Mouse (Mus musculus) splenic B cell, adult 2 months (primary cell): Measurements from ENCODE around the gene Tmprss11a.

ENCODE experiments used
- DNase-seq: peaks from one replicate; pipeline ENCODE4 v3.0.0-alpha.2; 2011; ENCODE audit warnings: low read depth, low spot score
- H3K27me3 ChIP-seq: 2 replicates; pipeline ENCODE4 v1.6.1; 2012; ENCODE audit warnings: mild to moderate bottlenecking, low read length, moderate library complexity, mixed read lengths; ENCODE audit not compliant: control insufficient read depth, poor library complexity, insufficient read depth, severe bottlenecking
- H3K36me3 ChIP-seq: 2 replicates; pipeline ENCODE4 v1.6.1; 2012; ENCODE audit warnings: mild to moderate bottlenecking, low read length, moderate library complexity, mixed read lengths; ENCODE audit not compliant: control insufficient read depth, poor library complexity, insufficient read depth, severe bottlenecking

Tmprss11a gene

DNA sequence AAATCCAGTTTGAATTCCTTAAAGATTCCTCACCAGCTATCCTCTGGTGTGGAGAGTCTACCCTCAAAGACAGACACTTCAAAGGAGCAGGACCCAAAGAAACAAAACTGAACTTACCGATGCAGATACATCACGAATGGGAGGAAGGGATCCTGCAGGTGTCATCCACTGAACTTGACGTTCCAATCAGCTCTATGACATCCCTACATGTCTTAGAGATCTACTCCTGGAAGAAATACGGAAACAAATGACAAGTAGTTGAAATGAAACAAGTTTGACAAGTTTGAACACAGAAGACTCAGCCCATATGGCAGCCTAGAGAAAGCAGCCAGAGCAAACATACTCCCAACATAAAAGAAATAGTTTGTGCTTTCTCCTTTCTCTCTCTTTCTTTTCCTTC lies at the start of gene Tmprss11a:
Gene Tmprss11a, minus strand, starts transcription at position 101 of the 400 bp plus-strand sequence.
- Histone ChIP-seq H3K36me3 (no peaks in the 10 kb centered on the region), H3K27me3 (no peaks in the 10 kb centered on the region)
- no peak for DNase-seq

DNA sequence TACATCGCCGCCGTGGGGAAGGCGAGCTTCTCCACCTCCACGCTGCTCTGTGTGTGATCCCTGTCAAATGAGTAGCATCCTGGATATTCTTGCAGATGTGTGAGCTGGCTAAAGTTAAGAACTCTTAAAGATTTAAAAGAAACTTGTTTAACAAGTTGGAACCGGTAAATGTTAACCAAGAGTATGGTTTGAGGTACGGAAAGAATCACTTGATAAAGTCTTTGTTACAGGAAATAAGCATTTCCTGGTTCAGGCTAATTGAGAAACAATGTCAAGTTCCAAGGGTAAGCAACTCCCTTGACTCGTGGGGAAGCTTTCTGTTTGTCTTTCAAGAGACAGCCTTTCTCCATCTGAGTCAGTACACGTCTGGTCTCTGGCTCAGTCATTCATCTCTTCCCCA lies 49.7 kb upstream of the Tmprss11a start, which contains the start of gene Tmprss11g:
Gene Tmprss11g, minus strand, starts transcription at position 101 of the 400 bp plus-strand sequence.
- no peak for DNase-seq
- H3K27me3 ChIP-seq, result no peaks in the 10 kb centered on the region
- no peaks in the 10 kb centered on the region for H3K36me3 ChIP-seq

DNA sequence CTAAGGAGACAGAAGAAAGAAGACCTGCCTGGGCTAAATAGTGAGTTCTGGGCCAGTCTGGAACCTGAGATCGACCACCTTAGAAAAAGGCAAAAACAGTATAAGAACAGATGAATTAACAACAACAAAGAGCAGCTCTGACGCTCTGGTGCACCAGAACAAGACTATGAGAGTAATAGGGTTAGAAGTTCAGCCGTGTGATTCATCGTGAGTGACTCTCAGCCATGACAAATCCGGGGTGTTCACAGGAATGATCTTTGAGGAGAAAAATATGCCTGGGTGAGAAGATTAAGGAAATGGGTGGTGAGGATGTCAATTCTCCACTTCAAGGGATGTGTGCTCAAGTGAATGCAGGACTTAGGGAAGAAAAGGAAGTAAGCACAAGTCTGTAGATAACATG lies 42.7 kb upstream of the Tmprss11a start:
- no peak for DNase-seq
- Histone ChIP-seq H3K36me3 (no peaks in the 10 kb centered on the region), H3K27me3 (no peaks in the 10 kb centered on the region)

DNA sequence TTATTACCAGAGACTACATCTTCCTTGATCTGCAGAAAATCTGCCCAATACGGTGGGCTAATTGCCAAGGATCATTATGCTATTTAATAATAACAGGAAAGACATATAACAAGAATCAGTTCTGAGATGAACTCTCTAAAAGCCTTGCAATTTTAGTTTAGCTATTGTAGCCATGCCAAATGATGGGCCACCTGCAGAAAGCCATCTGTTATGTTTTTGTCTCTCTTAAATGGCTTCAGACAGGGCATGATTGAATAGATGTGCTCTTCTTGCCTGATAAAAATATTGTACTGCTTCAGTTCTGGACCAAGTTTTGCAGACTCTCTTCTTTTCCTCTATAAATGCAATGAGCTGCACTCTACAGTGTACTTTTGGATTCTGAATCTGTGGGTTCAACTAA lies 24.7 kb upstream of the Tmprss11a start:
- Histone ChIP-seq H3K27me3 (no peaks in the 10 kb centered on the region), H3K36me3 (no peaks in the 10 kb centered on the region)
- DNase-seq, result no peak

DNA sequence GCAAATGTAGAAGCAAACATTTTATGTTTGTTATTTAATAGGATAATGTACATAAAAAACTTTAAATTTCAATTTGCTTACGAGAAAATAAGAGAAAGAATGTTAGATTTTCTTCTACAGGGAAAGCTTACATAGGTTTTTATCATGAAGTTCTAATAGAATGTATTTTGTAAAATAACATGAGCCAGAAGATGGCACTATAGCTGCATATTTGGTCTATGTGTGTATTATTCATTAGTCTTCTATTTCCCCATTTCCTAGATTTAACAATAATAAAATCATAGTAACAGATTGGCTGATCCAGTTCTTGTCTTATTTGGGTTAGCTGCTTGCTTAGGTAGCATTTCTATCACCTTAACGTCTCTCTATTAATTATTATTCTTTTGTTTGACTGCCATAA lies 13.8 kb upstream of the Tmprss11a start:
- no peaks in the 10 kb centered on the region for H3K36me3 ChIP-seq
- no peaks in the 10 kb centered on the region for H3K27me3 ChIP-seq
- DNase-seq, result no peak

DNA sequence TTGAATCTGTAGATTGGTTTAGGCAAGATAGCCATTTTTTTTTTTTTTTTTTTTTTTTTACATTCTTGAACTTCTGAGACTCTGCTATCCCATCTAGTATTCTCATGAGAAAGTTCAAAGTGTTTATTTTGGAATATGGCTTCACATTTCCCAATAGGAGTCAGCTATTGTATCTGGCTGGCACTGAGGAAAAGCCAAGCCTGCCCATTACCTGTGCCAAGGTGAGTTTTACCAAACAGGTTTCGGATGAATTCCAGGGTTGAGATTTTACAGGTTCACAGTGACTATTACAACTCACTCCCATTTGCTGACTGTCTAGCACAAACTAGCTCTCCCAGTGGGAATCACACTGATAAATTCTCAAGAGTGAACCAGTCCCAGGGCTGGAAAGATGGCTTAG lies 13.2 kb upstream of the Tmprss11a start:
- no peaks in the 10 kb centered on the region for H3K27me3 ChIP-seq
- no peak for DNase-seq

DNA sequence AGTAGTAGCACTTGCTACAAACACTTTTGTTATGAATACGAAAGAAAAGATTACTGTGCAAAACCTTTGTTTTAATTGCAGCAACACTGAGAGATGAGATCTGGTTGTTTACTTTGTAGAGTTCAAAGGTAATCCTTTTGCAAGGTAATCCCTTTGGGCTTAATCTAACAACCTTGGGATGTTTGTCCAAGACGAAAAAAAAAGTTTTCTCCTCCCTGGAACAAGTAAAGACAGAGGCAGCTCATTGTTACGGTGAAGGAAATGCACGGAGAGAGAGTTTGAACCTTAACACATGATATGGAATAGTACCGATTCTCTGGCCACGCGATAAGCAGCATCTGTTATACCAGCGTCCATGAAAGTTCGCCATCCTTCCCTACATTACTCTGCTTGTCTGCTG lies 5.1 kb upstream of the Tmprss11a start:
- Histone ChIP-seq H3K36me3 (no peaks in the 10 kb centered on the region), H3K27me3 (no peaks in the 10 kb centered on the region)
- no peak for DNase-seq

More for the DNA sequence above, 13.2 kb upstream of the Tmprss11a start:
- no peaks in the 10 kb centered on the region for H3K36me3 ChIP-seq

DNA sequence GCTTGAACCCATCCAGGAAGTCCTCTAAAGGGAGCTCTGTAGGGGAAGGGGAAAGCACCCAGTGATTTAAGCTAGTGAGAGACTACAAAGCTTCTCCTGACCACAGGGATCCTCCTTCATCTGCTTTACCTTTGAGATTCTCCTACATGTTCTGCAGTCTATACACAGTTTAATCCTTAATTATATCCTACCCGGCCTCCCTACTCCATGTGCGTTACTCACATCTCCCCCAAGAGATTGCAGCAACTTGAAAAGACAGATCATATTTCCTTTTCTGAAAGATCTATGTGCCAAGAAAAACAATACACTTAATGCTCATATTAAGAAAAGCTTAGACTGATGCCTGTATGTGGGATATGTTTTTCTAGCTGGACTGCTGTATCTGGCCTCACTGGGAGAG lies 29.5 kb downstream of the Tmprss11a start:
- H3K36me3 ChIP-seq, result no peaks in the 10 kb centered on the region
- no peaks in the 10 kb centered on the region for H3K27me3 ChIP-seq
- DNase-seq, result no peak

DNA sequence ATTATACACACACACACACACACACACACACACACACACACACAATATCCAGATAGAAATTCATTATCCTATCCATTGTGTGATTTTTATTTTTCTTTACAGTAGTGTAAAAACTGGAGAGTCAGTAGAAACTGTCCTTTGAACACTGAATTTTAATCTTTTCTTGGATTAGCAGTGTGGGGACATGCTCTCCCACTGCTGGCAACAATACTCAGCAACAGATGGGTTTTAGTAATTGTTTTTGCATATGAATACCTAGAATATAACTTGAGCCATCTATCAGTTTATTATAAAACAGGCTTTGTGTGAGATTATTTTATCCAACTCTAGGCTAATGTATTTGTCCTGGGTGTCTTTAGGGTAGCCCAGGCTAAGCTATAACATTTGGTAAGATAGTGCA lies 30.2 kb downstream of the Tmprss11a start:
- H3K27me3 ChIP-seq, result no peaks in the 10 kb centered on the region
- DNase-seq, result no peak
- no peaks in the 10 kb centered on the region for H3K36me3 ChIP-seq

DNA sequence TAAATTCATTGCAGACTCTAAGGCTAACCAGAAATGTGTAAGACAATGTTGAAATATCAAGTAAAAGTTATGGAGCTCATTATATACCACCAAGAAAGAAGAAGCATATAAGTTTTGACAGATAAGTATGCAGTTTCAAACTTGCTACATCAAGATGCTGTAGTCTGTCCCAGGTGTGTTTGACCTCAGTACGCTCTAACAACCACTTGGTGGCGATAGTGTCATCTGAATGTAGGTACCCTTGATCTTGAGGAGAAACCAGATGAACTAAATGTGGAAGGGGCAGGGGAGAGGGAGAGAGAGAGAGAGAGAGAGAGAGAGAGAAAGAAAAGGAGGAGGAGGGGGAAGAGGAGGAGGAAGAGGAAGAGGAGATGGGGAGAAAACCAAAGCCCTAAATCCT lies 36.1 kb downstream of the Tmprss11a start:
- Histone ChIP-seq H3K36me3 (no peaks in the 10 kb centered on the region), H3K27me3 (no peaks in the 10 kb centered on the region)
- DNase-seq, result no peak

DNA sequence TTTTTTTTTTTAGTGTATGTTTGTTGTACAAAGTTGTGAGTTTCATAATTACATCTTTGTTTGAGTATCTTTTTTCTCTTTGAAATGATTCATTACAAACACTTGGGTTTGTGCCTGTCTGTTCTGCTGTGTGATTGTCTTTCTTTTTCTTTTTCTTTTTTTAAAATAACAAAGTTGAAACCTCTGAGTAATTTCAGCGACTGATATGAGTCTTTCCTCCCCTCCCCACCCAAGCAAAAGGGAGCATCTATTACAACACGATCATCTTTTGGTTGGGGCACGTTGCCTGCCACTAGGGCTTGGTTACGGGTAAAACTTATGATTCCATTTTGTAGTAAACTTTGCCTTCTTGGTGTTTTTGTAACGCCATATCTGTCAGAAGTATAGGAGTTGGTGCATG lies 37.7 kb downstream of the Tmprss11a start:
- no peaks in the 10 kb centered on the region for H3K36me3 ChIP-seq
- DNase-seq, result no peak
- H3K27me3 ChIP-seq, result no peaks in the 10 kb centered on the region

DNA sequence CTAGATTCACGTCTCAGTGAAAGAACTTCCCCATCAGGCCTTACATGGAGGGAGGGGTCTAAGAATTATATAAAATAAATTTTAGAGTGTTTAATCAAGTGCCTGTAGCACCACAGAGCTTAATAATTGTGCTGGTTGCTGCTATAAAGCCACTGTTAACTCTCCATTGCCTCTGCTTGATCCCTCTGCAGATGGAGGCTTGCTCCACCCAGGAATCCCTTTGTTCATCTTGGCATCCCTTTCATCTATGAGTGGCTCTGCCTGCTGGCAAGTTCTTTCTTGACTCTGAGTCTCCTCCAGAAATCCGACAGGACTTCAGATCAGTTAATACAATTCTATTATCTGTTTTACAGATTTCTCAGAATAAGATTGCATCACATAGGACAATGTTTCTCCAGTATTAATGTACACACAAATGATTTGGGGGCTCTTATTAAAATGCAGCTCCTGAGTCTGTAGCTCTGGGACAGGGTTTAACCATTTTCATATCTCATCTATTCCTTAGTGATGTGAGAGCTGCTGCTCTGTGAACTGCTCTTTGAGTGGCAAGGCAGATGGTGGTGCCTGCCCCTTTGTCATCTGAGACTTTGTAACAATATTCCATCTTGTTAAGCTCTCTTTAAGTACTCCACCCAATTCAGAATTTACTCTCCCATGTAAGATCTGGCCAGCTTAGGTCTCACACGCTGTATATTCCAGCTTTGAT lies 47.3 kb downstream of the Tmprss11a start:
- DNase-seq, result no peak
- no peaks in the 10 kb centered on the region for H3K27me3 ChIP-seq
- H3K36me3 ChIP-seq, result no peaks in the 10 kb centered on the region

DNA sequence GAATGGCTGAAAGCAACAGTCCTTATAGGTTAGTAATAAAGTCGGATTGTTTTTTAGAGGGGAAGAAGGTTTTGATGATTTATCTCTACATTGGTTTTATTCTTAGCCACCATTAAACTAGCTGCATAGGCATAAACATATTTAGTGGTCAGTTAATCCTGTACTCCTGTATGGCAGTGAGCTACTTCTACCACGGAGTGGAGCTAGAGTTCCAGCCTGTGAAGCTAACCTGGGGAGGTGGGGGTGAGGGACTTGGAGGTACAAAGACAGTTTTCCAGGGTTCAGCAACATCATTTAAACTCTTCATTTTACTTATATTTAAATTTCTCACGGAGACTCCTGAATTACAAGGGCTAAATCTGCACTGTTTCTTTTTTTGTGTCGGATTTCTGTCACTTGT lies 49.3 kb downstream of the Tmprss11a start:
- no peaks in the 10 kb centered on the region for H3K36me3 ChIP-seq
- no peak for DNase-seq
- no peaks in the 10 kb centered on the region for H3K27me3 ChIP-seq

DNA sequence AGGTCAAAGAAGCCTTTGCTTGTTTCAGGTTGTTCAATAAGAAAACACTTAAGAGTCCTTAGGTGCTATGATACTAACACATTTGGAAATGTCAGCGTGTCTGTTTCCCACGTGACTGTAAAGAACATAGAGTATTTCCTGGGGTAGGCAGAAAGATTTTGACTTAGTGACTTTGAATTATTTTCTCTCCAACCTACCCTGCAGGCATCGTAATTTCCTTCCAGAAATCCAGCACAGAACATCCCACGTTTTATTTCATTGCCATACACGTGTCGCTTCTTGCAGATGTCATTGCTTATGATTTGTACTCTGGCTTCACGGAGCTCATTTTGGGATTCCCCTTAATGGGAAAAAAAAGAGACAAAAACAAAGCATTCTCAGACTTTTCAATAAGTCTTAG lies 54.5 kb downstream of the Tmprss11a start:
- H3K27me3 ChIP-seq, result no peaks in the 10 kb centered on the region
- no peak for DNase-seq
- H3K36me3 ChIP-seq, result no peaks in the 10 kb centered on the region

DNA sequence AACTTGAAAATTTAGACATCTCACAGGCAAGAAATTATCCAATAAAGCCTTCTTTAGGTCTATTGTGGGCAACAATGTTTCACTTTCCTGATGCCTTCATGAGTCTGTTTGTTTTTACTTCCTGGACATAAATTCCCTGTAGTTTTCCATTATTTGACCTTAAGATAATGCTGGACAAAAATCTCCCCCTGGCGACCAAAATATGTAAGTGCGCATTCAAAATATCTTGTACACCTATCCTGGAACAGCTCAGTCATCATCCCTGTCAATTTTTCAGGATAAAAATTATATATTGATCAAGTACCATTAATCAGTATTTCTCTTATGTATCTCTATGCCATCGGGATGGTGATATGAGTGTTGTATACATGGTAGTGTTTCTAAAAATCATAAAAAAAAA lies 58.0 kb downstream of the Tmprss11a start:
- DNase-seq, result no peak
- Histone ChIP-seq H3K27me3 (no peaks in the 10 kb centered on the region), H3K36me3 (no peaks in the 10 kb centered on the region)

DNA sequence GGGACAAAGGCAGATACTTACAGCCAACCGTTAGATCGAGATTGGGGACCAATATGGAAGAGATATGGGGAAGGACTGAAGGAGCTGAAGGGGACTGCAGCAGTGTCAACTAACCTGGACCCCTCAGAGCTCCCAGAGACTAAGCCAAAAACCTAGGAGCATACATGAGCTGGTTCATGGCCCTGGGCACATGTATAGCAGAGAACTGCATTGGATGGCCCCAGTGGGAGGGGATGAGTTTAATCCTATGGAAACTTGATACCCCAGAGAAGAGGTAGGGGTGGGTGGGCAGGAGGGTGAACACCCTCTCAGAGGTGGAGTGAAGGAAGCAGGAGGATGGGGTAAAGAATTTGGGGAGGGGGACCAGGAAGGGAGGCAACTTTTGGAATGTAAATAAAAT lies 60.8 kb downstream of the Tmprss11a start:
- no peak for DNase-seq
- no peaks in the 10 kb centered on the region for H3K36me3 ChIP-seq
- H3K27me3 ChIP-seq, result no peaks in the 10 kb centered on the region
